Mouse (Mus musculus): ENCODE measurements at regions not wholly inside any gene's neighbourhood (a gene's known extent, or its start where the extent isn't known, plus 50 kb on each side); places are given as distances from the start of the nearest gene placed in this dataset.

GRCm38 (mm10) chr4:55203731-55204710, 145.8 kb upstream of the Rad23b start:
- no peak for DNase-seq

- DNase-seq = peak; percentile 15
Measured at GRCm38 (mm10) chr4:55206226-55206625, 143.6 kb upstream of the Rad23b start.

GRCm38 (mm10) chr4:55207749-55208385, 142.0 kb upstream of the Rad23b start:
- peak; percentile 66 for DNase-seq

- DNase-seq = peak; percentile 67
Measured at GRCm38 (mm10) chr4:55208386-55209345, 141.2 kb upstream of the Rad23b start.

- DNase-seq = no peak
Measured at GRCm38 (mm10) chr4:55215425-55216174, 134.2 kb upstream of the Rad23b start.

GRCm38 (mm10) chr4:55216175-55216545, 133.7 kb upstream of the Rad23b start:
- no peak for DNase-seq

GRCm38 (mm10) chr4:55225766-55226165, 124.1 kb upstream of the Rad23b start:
- DNase-seq = peak; percentile 55

GRCm38 (mm10) chr4:55227394-55227793, 122.4 kb upstream of the Rad23b start:
- DNase-seq = peak; percentile 31

GRCm38 (mm10) chr4:55231522-55231921, 118.3 kb upstream of the Rad23b start:
- DNase-seq = peak; percentile 42

GRCm38 (mm10) chr4:55237856-55238255, 112.0 kb upstream of the Rad23b start:
- no peak for DNase-seq

GRCm38 (mm10) chr4:55240450-55240849, 109.4 kb upstream of the Rad23b start:
- DNase-seq = peak; percentile 83

- peak; percentile 71 for DNase-seq
Measured at GRCm38 (mm10) chr4:55242331-55242730, 107.5 kb upstream of the Rad23b start.

GRCm38 (mm10) chr4:55243091-55244058, 106.5 kb upstream of the Rad23b start:
- DNase-seq = no peak

- peak; percentile 67 for DNase-seq
Measured at GRCm38 (mm10) chr4:55245789-55246188, 104.1 kb upstream of the Rad23b start.

- DNase-seq = no peak
Measured at GRCm38 (mm10) chr4:55250334-55250733, 99.5 kb upstream of the Rad23b start.

GRCm38 (mm10) chr4:55251546-55251945, 98.3 kb upstream of the Rad23b start:
- no peak for DNase-seq

- no peak for DNase-seq
Measured at GRCm38 (mm10) chr4:55253769-55254168, 96.1 kb upstream of the Rad23b start.

GRCm38 (mm10) chr4:55271965-55272630, 77.7 kb upstream of the Rad23b start:
- no peak for DNase-seq

GRCm38 (mm10) chr4:55276300-55276952, 73.4 kb upstream of the Rad23b start:
- DNase-seq = no peak
